ENCODE assay signal across 8 mouse cellular contexts in the genomic region with DNA sequence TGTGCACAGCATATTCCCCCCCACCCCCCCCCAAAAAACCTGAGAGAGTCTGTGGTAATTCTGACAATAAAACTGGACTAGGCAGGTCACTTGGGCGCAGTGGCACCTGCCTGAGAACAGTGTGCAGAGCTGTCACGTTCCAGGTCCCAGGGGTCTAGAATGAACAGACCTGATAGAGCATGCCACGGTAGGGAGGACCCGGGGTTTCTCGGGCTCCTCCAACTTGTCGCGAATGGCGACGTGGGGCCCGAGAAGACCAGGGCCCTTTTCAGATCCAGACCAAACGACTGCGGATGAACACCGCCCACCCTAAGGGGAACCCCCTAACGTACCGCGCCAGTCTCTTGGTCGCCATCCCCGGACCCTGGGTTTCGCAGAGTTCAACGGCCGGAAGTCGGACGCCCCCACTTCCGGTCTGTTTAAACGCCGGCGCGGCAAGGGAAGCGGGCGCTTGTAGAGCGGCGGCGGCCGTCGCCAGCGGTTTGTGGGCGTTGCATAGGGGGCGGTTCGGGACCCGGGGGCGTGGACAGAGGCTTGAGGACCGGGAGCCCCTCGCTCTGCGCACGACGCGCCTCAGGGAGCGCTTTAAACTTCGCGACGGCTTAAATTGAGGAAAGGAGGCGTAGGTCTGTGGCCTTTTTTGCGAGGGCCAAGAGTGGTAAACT. TPM values are rescaled to one million over a fixed set of nuclear protein-coding genes. Genes with fewer than 3 reads are reported as not detected.
DNase-seq lines count a peak whose midpoint lies in the region; ATAC-seq and TF ChIP-seq lines count a peak whose summit lies in the region.

Rexo5 (plus strand) TSS at position 421 of the 665 bp plus-strand sequence.
Eri2 (minus strand) TSS at position 473 of the 665 bp plus-strand sequence.

- H3K27me3 ChIP-seq in Patski, result no peaks in the 10 kb centered on the region
- no peaks in the 10 kb centered on the region for H3K27me3 ChIP-seq in hindbrain, embryonic 11.5 days (ENCODE audit: control insufficient read depth, insufficient read depth, low read length)

- DNase-seq in Patski (ENCODE audit: low read depth, low spot score), result no peak
- peak; percentile 56 for DNase-seq in cerebellum, adult 9-11 months
- DNase-seq in frontal cortex, adult 2 months (ENCODE audit: extremely low spot score in 1 of 2, low spot score in 1 of 2), result peak; percentile 8 to 69
- peak; percentile 96 for DNase-seq in hindbrain, embryonic 11.5 days (ENCODE audit: low spot score)
- DNase-seq in layer of hippocampus, postnatal 25 days (ENCODE audit: extremely low spot score in 1 of 2, low spot score in 1 of 2), result peak; percentile 57 to 68
- peak; percentile 86 for DNase-seq in lung, postnatal 25 days (ENCODE audit: low spot score)
- peak; percentile 39 for DNase-seq in retina, adult 2 months (ENCODE audit: low read depth, low spot score)
- peak; percentile 89 for DNase-seq in thymus, postnatal 25 days

- H3K4me2 ChIP-seq in hindbrain, embryonic 11.5 days (replicated peaks; ENCODE audit: low read depth, low read length), result peak within 1 kb of the TSS; percentile 80

- POLR2A ChIA-PET in Patski (lab: Charles Lee), result no interaction called here

- H3K9ac ChIP-seq in hindbrain, embryonic 11.5 days (ENCODE audit: low read depth, low read length), result peak within 1 kb of the TSS; percentile 79

- no peaks in the 10 kb centered on the region for H3K4me1 ChIP-seq in hindbrain, embryonic 11.5 days (replicated peaks; ENCODE audit: control insufficient read depth, insufficient read depth, low read length)

- TF ChIP-seq CTCF in Patski (IDR thresholded peaks at IDR 0.05), result no peak

- WGBS in hindbrain, embryonic 11.5 days, result under 1% methylated on average over 53 of the region's 53 CpGs

- CTCF ChIA-PET in Patski (lab: Charles Lee), result no interaction called here

- in situ Hi-C loops in Patski (cut with MboI; ENCODE audit: low pct_unique_long_range_greater_than_20kb), result no loop called here

- H3K4me3 ChIP-seq in hindbrain, embryonic 11.5 days (ENCODE audit: low read depth, low read length), result peak within 1 kb of the TSS; percentile 74

- no peaks in the 10 kb centered on the region for H3K9me3 ChIP-seq in hindbrain, embryonic 11.5 days (ENCODE audit: control insufficient read depth, low read length)

- H3K36me3 ChIP-seq in hindbrain, embryonic 11.5 days (ENCODE audit: control insufficient read depth, insufficient read depth, low read length), result no peaks in the 10 kb centered on the region

- H3K27ac ChIP-seq in hindbrain, embryonic 11.5 days (ENCODE audit: low read depth, low read length), result peak within 1 kb of the TSS; percentile 67

- peak; percentile 98 for ATAC-seq in Patski
- ATAC-seq in hindbrain, embryonic 11.5 days (ENCODE audit: low FRiP score), result peak; percentile 99

RNA-seq across cellular contexts. Expression of gene Rexo5, which starts in this region (rescaled TPM):
- polyA plus RNA-seq in Patski (2021), result 11.0 TPM
- polyA plus RNA-seq in frontal cortex, adult 2 months (2012; rRNA removed), result 2.1 and 5.7 TPM in 2 replicates
- polyA plus RNA-seq in hindbrain, embryonic 11.5 days (2014; fragmentation: Nextera tagmentation; extraction: Ambion mirVana), result 24.0 and 27.4 TPM in 2 replicates
- total RNA-seq in layer of hippocampus, postnatal 25 days (2021), result 1 to 10 TPM; 2.9 to 3.0 TPM

RNA-seq across cellular contexts. Expression of gene Eri2, which starts in this region (rescaled TPM):
- 8.9 TPM for polyA plus RNA-seq in Patski (2021)
- 6.6 and 8.2 TPM in 2 replicates for polyA plus RNA-seq in frontal cortex, adult 2 months (2012; rRNA removed)
- polyA plus RNA-seq in hindbrain, embryonic 11.5 days (2014; fragmentation: Nextera tagmentation; extraction: Ambion mirVana), result 33.5 and 37.3 TPM in 2 replicates
- total RNA-seq in layer of hippocampus, postnatal 25 days (2021), result 1 to 10 TPM; 8.4 to 8.8 TPM
